Mouse (Mus musculus): Measurements from ENCODE around the gene Lpar5.

Gene Lpar5

DNA sequence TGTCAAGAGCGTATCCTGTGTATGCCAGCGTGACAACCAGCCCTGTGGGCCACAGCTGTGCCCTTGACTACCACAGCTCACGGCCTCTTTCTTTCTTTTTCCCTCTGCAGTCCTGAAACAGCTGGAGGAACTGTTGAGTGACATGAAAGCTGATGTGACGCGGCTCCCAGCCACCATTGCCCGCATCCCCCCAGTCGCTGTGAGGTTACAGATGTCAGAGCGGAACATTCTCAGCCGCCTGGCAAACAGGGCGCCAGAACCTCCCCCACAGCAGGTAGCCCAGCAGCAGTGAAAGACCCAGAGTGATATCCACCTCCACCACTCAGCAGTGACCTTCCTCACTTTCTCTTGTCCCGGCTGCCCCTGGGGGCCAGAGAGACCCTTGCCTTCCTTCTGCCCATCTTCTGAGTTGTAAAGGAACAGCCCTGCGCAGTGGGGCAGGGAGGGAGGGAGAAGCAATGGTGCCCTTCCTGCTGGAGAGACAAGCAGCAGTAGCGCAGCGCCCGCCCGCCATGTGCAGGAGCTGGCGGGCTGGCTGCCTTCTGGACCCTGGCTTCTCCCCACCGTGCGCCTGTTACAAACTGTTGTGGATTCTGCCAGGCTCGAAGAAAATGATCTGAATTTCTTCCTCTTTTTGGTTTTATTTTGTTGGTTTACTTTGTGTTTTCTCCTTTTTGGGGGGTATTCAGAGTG is 62.1 kb downstream of the Lpar5 start:
- no peak for DNase-seq (ENCODE audit: low spot score)

DNA sequence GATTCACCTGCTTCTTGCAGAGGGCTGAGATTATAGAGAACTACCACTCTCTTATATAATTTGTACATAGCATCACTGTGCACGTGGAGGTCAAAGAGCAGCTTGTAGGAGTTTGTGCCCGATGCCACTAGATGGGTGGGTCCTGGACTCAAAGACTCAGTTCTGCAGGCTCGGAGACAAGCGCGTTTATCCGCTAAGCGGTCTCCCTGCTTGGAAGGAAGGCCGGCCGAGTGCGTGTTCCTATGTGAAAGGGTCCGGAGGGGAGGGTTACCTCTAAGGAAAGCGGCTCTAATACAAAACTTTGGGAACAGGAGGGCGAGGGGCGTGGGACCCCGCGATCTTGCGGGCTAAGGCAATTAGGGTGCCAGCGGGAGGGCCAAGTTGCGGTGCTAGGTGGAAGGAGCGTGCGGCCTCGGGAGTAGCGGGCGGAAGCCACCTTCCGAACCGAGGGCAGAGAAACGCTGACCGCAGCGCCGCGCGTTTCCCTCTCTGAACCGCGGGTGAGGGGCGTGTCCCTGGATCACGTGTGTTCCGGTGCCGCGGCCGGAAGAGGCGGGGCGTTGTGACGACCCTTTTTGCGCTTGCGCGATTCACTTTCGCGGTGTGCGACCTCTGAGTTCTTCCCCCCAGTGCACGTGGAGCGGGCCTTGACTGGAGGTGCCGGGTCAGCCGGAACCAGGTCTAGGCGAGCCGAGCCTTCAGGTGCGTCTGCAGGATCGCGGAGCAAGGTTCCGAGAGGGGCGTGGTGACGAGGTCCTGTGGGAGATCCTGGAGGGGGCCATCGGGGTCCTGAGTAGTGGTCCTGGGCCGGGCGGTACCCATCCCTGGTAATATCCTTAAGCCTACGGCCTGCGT is 63.8 kb downstream of the Lpar5 start, which contains the start of gene Nop2:
Nop2 (plus strand) TSS at position 608 of the 855 bp plus-strand sequence.
- peak; percentile 91 for DNase-seq (ENCODE audit: low spot score)
